Mouse (Mus musculus): ENCODE measurements around the gene Aifm1.

Aifm1 gene

GRCm38 (mm10) chrX:48513166-48513807 is at the start of gene Aifm1:
Gene Aifm1, minus strand, starts transcription at chrX:48513563.
- DNase-seq (ENCODE audit: low read depth in 2 of 2, low spot score in 2 of 2): peak; percentile 73 to 77

DNA sequence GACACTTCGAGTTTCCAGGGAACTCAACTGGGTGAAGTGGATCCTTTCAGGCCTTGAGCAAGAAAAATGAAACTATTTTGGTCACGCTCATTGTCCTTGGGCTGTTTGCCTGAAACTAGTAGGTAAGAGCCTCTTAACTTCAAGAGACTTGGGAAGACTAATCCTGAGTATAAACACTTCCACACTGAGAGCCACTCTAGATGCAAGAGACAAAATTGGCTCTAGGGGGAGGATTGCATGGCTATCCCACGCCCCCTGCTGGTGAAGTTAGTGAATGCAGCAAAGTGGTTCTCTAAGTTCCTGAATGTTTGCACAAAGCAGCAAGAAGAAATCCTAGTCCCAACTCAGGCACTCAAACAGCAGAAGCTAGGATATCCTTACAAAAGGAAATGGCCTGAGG is 18.8 kb upstream of the Aifm1 start:
- DNase-seq (ENCODE audit: low read depth in 2 of 2, low spot score in 2 of 2): peak; percentile 52 to 60

GRCm38 (mm10) chrX:48526435-48526834 is 13.1 kb upstream of the Aifm1 start:
- no peak for DNase-seq (ENCODE audit: low read depth in 2 of 2, low spot score in 2 of 2)

GRCm38 (mm10) chrX:48525866-48526265 is 12.5 kb upstream of the Aifm1 start:
- DNase-seq (ENCODE audit: low read depth in 2 of 2, low spot score in 2 of 2): no peak

DNA sequence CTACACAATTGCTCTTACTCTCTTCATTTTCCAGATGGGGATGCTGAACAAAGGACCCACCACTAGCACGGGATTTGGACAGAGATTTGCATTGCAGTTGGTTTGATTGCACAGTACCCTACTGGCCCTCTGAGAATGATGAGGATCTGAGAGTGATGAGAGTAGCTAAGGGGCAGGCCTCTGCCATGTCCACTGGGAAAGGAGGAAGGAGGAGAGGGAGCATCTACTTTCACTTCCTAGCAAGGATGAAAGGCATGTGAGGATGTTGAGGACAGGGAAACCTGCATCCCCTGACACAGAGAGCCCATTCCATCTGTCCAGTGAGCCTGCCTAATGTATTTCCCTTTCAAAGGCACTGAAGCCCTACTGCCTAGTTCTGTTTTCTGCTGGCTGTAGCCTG is 12.0 kb upstream of the Aifm1 start:
- DNase-seq (ENCODE audit: low read depth in 2 of 2, low spot score in 2 of 2): no peak

GRCm38 (mm10) chrX:48523512-48523911 is 10.1 kb upstream of the Aifm1 start:
- no peak for DNase-seq (ENCODE audit: low read depth in 2 of 2, low spot score in 2 of 2)

DNA sequence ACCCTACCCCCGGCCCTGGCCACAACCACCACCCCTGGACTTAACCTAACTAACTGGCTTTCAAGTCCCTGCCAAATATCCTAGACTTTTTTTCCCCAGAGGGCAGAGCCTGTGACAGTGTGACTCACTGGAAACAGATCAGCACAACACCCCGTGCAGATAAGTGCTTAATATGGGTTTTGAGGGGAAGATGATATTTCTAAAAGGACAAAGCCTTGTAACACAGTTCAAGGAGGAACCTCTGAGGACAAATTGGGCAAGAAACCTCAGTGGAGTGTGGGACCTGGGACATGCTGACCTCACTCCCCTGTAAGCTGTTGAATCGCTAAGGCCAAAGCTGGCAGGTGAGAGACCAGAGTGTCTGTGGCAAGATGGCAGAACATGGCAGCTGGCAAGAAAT is 8.3 kb upstream of the Aifm1 start:
- no peak for DNase-seq (ENCODE audit: low read depth in 2 of 2, low spot score in 2 of 2)

- DNase-seq (ENCODE audit: low read depth in 2 of 2, low spot score in 2 of 2): peak in 1 of 2 experiments; percentile 0
These were observed 6.3 kb upstream of the Aifm1 start for GRCm38 (mm10) chrX:48519549-48520085.

DNA sequence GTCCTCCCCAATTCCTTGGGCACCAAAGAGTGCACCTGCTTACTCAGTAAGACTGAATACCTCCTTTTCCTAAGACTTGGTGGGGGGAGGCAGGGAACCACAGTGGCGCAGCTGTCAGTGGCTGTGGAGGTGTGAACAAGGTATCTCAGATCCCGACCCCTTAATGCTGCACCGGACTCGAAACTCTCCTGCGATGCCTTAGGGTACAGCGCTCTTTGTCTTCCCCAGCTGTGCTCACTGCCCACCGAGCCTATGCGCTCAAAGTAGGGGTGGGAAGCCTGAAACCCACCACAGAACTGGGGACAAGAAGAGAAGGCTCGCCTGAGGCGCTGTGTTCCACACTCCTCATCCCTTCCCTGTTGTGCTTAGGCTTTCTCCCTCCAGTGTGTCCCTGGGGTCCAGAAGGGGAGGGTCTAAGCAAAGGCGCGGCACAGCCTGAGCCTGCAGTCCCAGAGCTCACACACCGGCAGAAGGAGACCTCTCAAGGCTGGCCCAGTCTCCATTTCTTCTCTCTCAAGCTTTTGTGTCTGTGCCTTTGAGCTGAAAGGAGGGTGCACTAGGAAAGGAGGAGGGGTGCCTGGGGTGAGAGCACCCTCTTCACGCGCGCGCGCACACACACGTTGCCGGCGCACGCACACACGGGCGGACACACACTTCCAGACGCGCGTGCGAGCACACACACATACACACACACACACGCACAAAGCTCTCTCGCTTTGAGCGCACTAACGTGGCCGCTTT is 5.6 kb upstream of the Aifm1 start, which contains the start of gene Rab33a:
Rab33a (plus strand) TSS at position 478 of the 741 bp plus-strand sequence.
- peak in 1 of 2 experiments; percentile 14 for DNase-seq (ENCODE audit: low read depth in 2 of 2, low spot score in 2 of 2)

DNA sequence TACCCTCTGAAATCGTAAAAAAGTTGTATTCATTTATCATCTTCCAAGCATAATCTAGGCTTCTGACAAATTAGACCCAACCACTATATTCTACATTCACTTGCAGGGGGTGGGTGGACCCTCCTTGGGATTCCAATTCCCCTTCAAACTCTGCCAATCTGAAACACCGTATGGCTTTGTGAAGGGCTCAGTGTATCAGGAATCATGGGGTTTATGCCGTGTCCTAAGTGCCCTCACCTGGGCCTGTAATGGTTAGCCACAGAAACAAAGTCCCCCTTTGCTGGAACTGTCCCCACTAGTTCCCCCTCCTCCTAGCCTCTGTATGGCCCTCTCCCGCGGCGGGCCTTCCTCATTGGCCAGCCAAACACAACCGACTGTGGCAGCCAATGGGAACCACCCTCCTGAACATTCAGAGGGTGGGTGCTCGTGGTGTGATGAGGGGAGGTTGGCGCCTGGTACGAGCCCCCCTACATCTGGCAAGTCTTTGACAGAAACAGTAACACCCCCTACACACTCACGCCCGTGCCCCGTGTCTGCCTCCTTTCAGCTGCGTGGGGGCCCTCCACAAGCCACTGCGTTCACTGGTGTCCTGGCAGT is 4.9 kb upstream of the Aifm1 start:
- DNase-seq (ENCODE audit: low read depth in 2 of 2, low spot score in 2 of 2): peak in 1 of 2 experiments; percentile 9

DNA sequence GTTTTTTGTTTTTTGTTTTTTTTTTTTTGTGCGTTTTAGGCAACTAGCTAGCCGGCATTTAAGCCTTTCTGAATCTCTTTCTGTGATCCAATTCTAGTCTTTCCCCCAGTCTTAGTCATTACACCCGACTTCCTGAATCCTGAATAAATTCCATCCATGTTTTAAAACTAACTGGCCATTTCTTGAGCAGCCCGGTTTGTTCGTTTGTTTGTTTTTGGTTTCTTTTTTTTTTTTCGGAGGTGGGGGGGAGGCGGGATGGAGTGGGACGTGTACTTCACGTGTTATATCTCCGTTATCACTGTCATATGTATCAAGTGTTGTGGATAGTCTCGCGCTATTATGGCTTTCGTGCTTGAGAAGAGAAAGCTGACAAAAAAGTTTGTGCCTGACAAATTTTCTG is 461 bp upstream of the Aifm1 start:
- no peak for DNase-seq (ENCODE audit: low read depth in 2 of 2, low spot score in 2 of 2)

GRCm38 (mm10) chrX:48493763-48494162 is 19.6 kb downstream of the Aifm1 start:
- DNase-seq (ENCODE audit: low read depth in 2 of 2, low spot score in 2 of 2): no peak

- no peak for DNase-seq (ENCODE audit: low read depth in 2 of 2, low spot score in 2 of 2)
These were observed 31.7 kb downstream of the Aifm1 start for GRCm38 (mm10) chrX:48481687-48482086.

- DNase-seq (ENCODE audit: low read depth in 2 of 2, low spot score in 2 of 2): no peak
These were observed 32.3 kb downstream of the Aifm1 start for GRCm38 (mm10) chrX:48481095-48481494.

GRCm38 (mm10) chrX:48467355-48467946 is 45.9 kb downstream of the Aifm1 start:
- no peak for DNase-seq (ENCODE audit: low read depth in 2 of 2, low spot score in 2 of 2)

DNA sequence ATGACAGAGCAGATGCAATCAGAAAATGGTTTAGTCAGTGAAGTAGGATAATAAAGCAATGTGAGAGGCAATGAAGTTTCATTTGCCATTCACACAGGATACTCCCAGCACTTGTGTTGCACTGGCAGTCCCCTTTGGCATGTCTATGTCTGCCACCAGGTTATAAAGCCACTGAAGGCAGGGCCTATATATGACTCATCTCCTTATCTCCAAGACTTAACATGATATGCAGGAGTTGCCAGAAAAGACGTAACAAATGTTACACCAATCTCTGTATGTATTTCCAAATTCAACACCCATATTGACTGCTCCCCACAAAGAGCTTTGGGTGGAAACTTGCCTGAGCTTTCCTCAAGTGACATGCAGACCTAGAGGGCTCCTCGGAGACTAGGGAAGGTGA is 47.2 kb downstream of the Aifm1 start:
- no peak for DNase-seq (ENCODE audit: low read depth in 2 of 2, low spot score in 2 of 2)

DNA sequence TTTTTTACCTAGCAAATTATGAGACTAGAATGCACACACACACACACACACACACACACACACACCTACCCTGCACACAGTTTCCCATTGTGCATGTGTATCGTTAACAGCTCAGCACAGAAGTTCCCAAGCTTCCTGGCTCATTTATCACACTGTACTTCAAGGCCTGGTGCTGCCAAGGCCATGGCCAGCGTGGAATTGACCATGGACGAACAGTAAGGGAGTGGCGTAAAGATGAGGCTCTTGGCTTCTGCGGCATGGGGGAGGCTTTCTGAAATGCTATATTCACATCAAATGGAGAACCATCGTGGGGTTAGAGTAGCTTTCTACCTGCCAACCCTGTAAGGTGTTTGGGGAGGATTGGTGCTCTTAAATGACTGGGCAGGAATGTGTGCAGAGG is 48.9 kb downstream of the Aifm1 start:
- DNase-seq (ENCODE audit: low read depth in 2 of 2, low spot score in 2 of 2): no peak

DNA sequence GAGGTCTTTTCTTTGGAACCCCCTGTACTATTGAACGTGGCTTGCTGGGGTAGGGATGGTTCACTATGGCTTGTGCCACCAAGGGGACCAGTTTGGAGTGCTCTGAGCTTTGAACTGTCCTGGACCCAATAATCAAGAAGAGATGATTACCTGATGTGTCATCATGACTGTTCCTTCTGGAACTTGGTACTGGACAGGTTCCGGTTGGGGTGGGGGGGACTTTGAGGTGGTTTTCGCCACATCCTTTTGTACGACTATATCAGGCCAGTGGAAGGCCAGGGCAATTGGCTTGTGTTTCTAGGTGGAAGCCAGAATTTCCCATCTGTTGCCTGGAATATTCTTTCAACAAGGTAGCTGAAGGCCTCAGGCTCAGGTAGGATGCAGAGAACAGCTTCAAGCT is 49.7 kb downstream of the Aifm1 start:
- no peak for DNase-seq (ENCODE audit: low read depth in 2 of 2, low spot score in 2 of 2)

- DNase-seq (ENCODE audit: low read depth in 2 of 2, low spot score in 2 of 2): peak; percentile 57 to 66
These were observed 50.4 kb downstream of the Aifm1 start, which contains the start of gene Elf4 for GRCm38 (mm10) chrX:48462754-48463507. Gene Elf4, minus strand, starts transcription at chrX:48463132.

GRCm38 (mm10) chrX:48462297-48462696 is 51.1 kb downstream of the Aifm1 start:
- no peak for DNase-seq (ENCODE audit: low read depth in 2 of 2, low spot score in 2 of 2)

DNA sequence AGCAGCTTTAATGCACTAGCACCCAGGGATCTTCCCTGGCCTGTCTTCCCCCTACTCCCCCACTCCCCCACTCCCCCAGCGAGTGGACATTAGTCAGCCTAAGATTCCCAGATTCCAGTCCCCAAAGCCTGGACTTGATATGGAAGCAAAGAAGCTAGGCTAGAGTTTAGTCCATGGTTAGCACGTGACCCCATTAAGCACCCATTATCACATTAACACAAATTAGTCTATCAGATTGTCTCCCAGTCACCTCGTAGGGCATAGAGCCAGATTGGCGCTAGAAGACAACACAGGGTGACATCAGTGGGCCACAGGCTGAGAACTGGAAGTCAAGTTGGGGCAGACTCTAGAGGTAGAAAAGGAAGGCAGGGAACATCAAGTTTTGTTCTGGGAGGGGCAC is 52.4 kb downstream of the Aifm1 start:
- no peak for DNase-seq (ENCODE audit: low read depth in 2 of 2, low spot score in 2 of 2)
